Mouse (Mus musculus): ENCODE results near the gene Calhm4.
A peak's percentile ranks its signal among the peaks of the same experiment; 100 is the strongest.
"Not testable (repeated sequence)": the region's sequence is repeated elsewhere in the genome, so short reads cannot be mapped to it uniquely, and the experiment has no call there.

Calhm4 gene

DNA sequence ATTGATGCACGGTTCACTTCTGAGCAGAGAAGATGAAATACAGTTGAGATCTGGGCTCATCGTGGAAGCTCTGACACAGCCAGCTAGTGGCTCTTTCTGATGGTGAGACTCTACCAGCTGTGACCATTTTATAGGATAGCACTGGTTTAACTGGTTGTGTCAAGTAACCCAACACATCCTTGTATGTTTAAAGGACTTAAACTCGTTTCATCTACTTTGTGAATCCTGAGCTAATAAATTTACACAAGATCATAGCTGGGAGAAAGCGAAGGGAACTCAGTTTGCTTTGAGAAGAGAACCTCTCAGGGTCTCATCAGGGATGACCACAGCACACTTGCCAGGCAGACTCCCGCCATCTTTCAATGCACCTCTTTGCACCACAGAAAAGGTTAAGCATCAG lies at the start of gene Calhm4:
Gene Calhm4, minus strand, starts transcription at position 101 of the 400 bp plus-strand sequence.
- no peak for DNase-seq

DNA sequence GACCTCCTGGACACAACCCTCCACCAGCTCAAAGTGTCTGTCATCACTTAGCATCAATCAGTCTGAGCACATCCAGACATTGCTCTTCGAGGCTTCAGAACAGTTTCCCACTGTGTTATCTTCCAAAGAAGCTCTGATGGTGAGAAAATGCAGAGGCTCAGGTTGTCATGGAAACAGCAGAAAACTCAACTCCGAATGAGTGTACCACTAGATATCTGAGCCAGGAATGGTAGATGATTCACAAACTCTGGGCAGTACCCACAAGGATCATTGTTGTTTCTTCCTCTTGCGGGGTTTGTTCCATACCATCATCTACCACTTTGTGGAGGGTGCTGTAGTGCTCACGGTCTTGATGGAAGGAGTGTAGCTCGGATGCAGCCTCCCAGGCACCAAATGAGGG lies 47.8 kb upstream of the Calhm4 start:
- DNase-seq, result no peak

DNA sequence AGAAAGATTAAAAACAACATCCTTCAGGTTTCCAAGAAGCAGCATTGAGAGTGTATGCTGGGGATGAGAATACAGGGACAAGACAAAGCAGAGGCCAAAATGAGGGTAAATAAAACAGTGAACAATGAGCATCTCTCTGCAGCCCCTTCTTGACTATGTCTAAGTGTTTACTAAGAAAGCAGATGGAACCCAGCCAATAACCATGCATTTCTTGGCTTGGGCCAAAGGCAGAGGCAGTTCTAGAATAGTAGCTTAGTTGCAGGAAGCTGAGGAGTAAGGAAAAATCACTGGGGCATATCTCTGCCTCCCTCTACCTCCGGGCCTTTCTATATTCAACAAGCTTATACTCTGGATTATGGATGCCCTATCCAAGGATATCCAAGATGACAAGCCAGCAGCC lies 46.4 kb upstream of the Calhm4 start:
- no peak for DNase-seq

DNA sequence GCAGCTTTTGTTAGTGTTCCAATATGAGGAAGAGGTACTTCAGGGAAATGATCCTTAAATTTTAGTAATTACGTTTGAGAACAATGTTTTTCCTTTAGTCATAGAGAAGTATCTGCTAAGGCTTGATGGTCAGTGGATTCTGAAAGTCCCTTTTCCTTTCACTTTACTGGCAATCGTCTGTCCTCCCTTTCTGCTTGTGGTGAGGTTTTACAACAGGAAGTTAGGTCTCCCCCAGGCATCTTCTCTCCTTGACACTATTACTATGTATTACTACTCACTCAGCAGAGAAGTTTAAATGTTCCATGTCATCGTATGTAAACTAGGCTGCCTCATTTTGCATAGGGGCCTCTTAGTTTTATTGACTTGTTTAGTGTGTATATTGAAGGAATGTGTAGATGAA lies 45.4 kb upstream of the Calhm4 start:
- DNase-seq, result no peak

DNA sequence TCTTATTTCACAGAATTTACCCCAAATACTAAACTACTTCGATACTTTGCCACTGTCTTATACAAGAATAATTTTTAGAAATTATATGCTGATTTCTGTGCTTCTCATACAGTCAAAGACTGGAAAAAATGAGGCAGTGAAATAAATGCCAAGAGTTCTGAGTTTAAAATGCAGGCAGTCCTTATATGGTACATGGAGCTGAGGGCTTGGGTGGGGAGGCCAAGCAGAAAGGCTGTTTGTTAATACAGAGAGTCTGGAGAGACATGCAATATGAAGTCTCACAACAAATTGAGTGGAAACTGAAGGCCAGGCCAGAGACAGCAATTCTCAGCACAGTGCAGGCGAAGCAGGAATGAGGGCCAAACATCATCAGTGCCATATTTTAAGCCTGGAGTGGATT lies 44.4 kb upstream of the Calhm4 start:
- no peak for DNase-seq

DNA sequence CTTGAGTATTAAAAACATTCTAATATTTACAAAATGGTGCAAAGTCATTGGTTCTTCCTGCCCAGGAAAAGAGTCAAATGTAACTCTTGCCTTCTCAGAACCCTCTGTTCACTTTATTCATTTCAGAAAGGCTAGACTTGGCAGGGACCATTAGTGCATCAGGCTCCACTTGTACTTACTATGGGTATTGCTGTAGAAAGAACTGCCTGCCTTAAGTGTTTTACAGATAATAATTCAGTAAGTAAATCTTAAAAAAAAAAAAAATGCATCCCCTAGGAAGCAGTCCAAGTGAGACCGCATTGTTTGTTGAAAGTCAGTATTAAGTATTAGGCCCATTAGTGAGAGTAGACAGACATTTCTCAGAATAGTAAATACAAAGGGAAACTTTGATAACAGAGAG lies 42.4 kb upstream of the Calhm4 start:
- no peak for DNase-seq

DNA sequence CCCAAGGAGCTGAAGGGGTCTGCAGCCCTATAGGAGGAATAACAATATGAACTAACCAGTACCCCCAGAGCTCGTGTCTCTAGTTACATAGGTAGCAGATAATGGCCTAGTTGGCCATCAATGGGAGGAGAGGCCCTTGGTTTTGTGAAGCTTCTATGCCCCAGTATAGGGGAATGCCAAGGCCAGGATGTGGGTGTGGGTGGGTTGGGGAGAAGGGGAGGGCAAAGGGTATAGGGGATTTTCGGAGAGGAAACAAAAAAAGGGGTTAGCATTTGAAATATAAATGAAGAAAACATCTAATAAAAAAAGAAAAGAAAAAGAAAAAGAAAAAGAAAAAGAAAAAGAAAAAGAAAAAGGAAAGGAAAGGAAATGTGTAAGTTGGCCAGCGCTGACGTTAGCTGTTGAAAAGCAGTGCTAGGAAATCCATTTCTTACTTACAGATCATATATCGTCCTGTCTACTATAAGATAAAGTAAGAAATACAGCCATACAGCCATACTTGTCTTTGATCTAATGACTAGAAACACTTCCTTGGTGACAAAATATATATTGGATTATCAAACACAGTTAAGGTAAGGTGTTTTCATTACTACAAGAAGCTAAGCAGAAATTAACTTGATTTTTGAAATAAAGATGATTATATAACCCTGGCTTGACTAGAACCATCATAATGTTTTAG lies 30.6 kb upstream of the Calhm4 start:
- DNase-seq, result no peak

DNA sequence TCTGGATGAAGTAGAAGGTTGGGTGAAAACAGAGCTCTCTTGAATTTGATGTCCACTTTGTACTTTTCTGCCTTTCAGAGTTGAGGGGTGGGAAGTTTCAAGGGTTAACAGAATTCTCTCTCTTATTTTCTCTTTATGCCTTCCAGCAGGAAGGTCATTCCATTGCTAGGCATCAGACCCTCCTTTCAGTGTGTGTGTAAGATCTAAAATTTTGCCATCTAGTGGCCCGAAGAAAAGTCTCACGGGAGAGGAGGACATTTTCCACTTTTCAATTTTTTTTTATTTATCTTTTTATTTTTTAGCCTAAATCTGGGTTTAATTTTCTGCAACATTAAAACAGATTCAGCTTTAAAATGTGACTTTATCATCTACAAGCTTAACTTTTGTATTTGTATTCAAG lies 27.5 kb upstream of the Calhm4 start:
- no peak for DNase-seq

DNA sequence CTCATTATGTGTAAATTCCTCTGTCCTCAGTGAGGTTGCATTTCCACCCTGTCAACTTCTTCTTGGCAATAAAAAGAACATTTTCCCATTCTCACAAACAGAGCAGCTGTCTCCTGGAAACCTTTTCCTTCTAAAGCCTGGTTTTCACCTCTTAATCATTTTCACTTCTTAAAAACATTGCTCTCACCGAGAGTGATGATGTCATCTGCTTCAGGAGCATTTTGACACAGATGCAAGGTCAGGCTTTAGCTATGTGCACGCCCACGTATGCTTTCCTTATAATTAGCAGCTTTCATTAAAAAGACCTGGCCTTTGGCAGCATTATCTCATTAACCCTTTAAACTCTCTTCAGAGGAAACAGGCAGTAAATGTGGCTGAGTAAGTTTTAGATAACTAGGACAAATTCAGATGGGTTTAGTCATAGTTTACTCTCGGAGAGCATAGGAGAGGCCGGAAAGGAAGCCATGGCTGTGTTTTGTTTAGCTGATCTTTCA lies 26.9 kb upstream of the Calhm4 start:
- DNase-seq, result no peak

DNA sequence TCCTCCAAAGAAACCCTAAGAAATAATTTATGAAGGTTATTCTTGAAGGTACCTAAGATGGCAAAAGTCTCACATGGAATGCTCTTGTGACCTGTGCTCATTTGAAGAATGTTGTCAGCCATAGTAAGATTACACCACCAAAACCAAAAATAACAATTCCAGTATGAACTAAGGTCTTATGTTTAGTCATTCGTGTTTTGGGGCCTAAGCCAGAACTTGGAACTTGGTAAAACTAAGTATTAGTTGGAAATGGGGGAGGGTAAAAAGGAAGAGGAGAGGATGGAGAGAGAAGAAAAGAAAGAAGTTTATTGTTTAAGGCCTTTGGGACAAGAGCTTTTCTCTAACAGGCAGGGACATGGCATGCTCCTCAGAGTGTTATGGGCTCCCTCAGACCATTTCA lies 25.5 kb upstream of the Calhm4 start:
- DNase-seq, result no peak

DNA sequence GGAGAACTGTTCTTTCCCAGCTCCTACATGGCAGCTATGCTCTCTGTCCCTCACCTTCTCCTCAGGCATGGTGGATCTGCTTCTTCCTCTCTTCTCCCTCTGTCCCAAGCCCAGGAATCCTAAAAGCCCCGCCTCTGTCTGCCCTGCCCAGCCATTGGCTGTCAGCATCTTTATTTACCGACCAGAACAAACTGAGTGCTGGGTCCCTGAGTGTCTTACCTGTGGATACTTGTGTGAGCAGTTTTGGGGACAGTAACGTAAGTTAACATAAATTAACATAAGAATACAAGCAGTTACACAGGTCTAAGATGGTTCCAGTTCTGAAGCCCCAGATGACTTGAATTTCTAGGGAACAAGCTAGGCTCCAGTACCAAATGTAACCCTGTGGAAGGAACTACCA lies 22.5 kb upstream of the Calhm4 start:
- no peak for DNase-seq

DNA sequence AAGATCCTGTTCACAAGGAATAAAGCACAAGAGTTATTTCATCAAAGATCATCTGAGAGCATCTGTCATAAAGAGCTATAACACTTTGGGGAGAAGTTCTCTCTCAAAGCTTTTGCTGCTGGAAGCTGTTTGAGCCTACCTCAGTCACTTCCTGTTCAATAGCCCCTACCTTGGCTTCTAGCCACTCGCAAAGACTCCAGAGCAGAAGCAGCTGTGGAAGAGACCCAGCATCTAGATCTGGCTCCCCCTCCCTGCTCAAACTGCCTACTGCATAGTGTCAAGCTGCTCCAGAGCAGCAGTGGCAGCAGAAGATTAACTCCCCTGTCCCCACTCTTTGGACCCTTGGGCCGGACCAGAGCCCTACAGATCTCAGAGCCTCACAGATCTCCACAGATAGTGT lies 9.9 kb upstream of the Calhm4 start:
- DNase-seq, result no peak

DNA sequence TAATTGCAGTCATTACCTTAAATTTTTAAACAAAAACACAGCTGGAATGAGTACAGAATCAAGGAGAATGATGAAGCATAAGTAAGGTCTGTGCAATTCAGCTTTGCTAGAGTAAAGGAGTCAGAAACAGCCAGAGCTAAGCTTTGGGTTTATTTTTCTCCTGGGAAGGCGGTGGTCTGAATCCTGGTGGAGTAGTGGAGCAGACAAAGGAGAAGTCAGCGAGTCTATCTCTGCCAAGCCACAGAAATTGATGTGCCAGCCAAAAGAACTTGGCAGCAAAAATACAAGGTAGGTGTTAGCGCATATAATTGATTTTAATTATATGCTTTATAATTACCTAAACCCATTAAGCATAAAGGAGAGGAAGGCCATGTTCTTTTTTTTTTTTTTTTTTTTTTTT lies 6.7 kb downstream of the Calhm4 start, which contains the start of gene Trappc3l:
Gene Trappc3l, plus strand, starts transcription at position 197 of the 400 bp plus-strand sequence.
- DNase-seq, result no peak

DNA sequence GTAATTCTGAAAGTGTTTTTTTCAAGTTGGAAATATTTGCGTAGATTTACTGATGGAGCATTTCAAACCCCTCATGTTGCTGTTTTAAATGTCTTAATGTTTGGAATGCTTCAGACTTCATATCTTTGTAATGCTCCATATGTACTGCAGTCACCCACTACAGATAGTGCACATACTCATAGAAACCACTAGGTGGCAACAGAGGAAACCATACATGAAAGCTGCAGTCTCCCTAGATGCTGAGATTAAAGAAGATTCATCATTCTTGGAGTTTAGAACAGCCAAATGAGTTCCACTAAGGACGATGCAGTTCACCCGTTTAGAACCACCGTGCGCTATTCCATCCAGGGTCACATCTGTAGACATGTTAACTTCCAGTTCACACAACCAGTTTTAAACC lies 7.5 kb downstream of the Calhm4 start:
- DNase-seq, result no peak

DNA sequence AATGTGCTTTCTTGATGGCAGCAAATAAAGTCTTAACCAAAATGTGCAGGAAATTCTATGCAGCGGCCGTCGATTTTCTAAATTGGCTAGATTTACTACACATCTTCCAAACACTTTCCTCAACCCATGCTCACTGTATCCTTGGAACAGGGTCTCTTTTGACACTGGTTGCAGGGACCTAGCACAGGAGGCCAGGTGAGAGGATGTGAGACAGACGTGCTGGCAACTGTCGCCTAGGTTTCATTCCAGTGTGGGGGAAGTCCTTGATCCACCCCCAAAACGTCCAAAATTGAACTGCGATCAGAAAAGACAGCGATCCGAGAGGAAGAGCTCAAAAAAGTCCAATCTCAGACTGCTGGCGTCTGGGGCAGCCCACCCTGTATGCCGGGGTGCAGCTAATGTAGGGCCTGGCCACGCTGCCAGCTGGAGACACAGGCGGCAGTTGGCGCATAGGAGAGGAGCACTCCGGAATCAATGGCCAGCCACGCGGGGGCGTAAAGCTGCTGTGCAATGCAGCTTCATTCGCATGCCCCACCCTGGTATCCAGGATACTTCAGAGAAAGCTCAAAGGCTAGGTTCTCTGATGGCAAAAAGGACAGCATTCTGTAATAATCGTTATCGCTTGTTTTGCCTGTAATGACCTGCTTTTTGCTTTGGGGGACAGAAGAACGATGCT lies 10.3 kb downstream of the Calhm4 start:
- peak; percentile 72 to 73 for DNase-seq

DNA sequence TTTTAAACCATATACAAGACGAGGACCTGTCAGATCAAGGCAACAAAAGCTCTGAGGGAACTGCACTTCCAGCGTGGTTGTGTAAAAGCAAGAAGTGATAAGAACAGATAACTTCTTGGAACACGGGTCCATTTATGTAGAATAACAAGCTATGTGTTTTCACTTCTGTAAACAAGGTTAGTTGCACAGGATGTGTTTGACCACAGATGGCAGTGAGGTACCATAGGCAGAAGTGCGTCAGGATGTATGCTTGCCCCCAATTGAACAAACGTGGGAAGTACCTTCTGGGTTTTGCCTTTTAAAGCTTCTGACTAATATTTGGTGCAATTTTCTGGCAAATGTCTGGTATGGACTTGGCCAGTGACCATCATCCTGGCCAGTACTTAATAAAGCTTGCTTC lies 13.8 kb downstream of the Calhm4 start:
- DNase-seq, result no peak

DNA sequence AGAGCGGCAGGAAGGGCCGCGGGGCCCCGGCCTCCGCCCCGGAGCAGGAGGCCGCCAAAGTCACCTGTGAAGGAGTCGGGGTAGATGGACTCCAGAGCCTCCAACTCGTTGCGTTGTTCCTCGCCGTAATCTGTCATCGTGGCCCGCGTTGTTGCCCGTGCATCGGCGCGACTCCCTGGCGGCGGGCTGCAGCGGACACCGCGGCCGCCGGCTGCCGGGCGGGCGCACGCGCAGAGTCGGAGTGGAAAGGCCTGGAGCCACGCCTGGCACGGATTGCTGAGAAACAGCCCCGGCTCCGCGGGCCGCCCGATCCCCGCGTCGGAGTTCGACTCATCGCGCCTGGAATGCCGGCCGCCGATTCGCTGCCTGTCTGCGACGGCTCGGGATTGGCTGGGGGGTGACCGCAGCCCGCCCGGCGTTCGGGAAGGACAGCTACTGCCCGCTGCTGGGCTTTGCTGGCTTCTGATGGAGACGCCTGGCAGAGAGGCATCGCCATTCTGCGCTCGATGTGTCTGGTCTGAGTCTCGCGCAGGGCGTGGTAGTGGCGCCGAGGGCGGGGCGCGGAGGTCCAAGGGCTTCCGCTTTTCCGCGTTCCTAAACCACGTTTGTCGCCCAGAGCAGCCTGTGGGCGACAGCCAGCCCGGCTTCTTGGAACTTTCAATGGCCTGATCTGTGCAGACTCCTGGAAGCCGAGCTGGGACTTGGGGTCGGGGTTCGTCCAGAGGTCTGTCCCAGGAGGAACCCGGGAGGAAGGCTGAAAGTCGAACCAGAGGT lies 24.6 kb downstream of the Calhm4 start, which contains the start of gene Rwdd1:
Gene Rwdd1, minus strand, starts transcription at position 323 of the 774 bp plus-strand sequence.
- peak; percentile 98 for DNase-seq

DNA sequence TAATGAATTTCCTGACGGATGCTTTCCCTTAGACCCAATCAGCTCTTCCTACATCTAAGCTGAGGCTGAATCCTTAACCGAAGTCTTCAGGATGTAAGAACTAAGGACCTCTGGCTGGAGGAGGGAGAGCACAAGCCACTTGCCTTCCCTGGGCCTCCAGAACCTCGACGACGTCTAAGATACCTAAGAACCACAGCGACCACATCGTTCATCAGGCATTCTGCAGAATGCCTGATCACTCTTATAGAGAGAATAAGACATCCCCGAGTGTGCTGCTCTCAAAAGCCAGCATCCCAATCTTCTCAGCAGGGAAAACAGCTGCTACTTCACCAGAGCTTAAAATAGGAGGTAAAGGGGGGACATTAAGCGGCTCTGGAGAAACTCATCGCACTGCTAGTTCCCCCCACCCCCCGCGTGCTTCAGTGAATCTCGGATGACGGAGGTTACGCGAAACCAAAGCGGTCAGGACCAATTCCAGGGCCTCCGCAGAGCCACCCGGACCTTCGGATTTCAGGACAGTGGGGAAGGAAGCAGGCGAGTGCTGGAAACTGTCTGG lies 25.3 kb downstream of the Calhm4 start:
- no peak for DNase-seq

DNA sequence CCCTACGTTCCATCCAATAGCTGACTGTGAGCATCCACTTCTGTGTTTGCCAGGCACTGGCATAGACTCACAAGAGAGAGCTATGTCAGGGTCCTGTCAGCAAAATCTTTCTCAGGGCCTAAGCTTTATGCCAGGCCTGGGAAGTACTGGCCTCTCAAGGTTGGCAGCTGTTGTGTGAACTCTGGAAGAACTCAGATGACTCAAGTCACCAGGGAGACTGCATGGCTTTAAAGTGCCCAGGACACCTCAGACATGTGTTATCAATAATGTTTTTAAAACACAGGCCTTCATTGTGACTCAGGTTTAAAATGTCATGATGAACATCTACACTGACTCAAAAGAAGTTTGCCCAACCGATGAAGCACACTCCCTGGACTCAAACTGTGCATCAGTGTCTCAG lies 30.9 kb downstream of the Calhm4 start:
- DNase-seq, result no peak

DNA sequence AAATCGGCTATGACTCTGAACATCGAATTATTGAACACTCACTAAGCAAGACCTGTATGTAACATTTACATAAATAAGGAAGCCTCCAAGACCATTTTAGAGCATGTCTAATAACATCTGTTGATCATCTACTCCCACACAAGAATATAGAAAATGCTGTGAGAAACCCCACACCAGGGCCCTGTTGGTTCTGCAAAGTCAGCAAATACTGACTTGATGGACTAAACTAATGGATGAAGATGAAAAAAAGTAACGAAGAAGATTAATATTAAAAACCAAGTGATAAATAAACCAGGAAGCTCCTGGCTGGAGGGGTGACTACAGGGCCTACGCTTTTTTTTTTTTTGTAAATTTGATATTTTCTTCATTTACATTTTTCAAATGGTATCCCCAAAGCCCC lies 31.5 kb downstream of the Calhm4 start:
- DNase-seq, result no peak

DNA sequence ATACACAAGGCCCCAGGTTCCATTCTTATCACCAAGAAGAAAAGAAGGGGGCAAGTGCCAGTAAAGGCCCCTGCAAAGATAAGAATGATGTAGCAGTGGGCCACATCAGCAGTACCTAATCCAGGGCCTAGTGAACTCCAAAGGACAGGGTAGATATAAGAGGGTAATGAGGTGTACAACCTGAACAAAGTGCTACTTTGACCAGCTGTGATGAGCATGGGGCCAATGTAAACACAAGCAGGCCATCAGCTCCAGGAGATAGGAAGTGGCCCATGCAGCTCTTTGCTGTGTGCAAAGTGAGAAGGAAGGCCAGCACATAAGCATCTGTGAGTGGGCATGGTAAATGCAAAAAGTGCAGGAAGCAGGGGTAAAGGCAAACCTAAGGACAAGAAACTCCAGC lies 45.7 kb downstream of the Calhm4 start:
- no peak for DNase-seq

DNA sequence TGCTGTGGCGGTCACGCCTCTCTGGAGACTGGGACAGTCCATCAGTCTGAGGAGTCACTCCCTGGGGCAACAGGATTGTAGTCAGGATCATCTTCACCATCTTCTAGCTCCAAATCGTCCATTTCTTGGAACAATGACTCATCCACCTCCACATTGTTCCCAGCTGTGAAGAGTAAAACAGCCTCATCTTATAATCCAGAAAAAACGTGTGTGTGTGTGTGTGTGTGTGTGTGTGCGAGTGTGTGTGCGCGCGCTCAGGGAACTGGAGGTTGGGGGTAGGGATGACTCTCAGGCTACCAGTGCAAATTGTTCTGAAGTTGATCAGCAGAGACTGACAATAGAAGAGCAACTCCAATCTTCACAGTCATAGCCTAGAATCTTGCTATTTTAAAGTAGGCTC lies 47.4 kb downstream of the Calhm4 start:
- DNase-seq, result not testable (repeated sequence)

Measured in lung, adult 18-20 months (tissue).